Mouse (Mus musculus): ENCODE results near the gene Myh2.

The Myh2 gene

GRCm38 (mm10) chr11:67163701-67164100 lies 7.1 kb upstream of the Myh2 start:
- H3K36me3 ChIP-seq (ENCODE audit: insufficient read depth, low read length) = no peaks in the 10 kb centered on the region

GRCm38 (mm10) chr11:67164851-67165250 lies 6.0 kb upstream of the Myh2 start:
- Histone ChIP-seq H3K36me3 (ENCODE audit: insufficient read depth, low read length) (no peaks in the 10 kb centered on the region), H3K4me3 (replicated peaks; ENCODE audit: low read length) (no peak overlapping the region), H3K4me1 (replicated peaks; ENCODE audit: low read depth, low read length) (no peaks in the 10 kb centered on the region), H3K9me3 (ENCODE audit: low read length) (no peaks in the 10 kb centered on the region), H3K27me3 (ENCODE audit: insufficient read depth, low read length) (no peaks in the 10 kb centered on the region)
- TF ChIP-seq POU5F1 (IDR thresholded peaks at IDR 0.05; ENCODE audit: borderline replicate concordance, low read length) (no peak), NANOG (IDR thresholded peaks at IDR 0.05; ENCODE audit: borderline replicate concordance, low read length) (no peak), CTCF (conservative IDR thresholded peaks at IDR 0.05; ENCODE audit: low read length) (no peak)

More at GRCm38 (mm10) chr11:67163701-67164100, 7.1 kb upstream of the Myh2 start:
- Histone ChIP-seq H3K4me1 (replicated peaks; ENCODE audit: low read depth, low read length) (no peaks in the 10 kb centered on the region), H3K27me3 (ENCODE audit: insufficient read depth, low read length) (no peaks in the 10 kb centered on the region), H3K4me3 (replicated peaks; ENCODE audit: low read length) (no peak overlapping the region), H3K9me3 (ENCODE audit: low read length) (no peaks in the 10 kb centered on the region)
- TF ChIP-seq CTCF (conservative IDR thresholded peaks at IDR 0.05; ENCODE audit: low read length) = no peak
- no peak for TF ChIP-seq NANOG (IDR thresholded peaks at IDR 0.05; ENCODE audit: borderline replicate concordance, low read length)
- no peak for TF ChIP-seq POU5F1 (IDR thresholded peaks at IDR 0.05; ENCODE audit: borderline replicate concordance, low read length)

GRCm38 (mm10) chr11:67169301-67169700 lies 1.5 kb upstream of the Myh2 start:
- H3K36me3 ChIP-seq (ENCODE audit: insufficient read depth, low read length) = no peaks in the 10 kb centered on the region
- H3K27me3 ChIP-seq (ENCODE audit: insufficient read depth, low read length) = no peaks in the 10 kb centered on the region
- no peaks in the 10 kb centered on the region for H3K9me3 ChIP-seq (ENCODE audit: low read length)
- H3K4me1 ChIP-seq (replicated peaks; ENCODE audit: low read depth, low read length) = no peaks in the 10 kb centered on the region
- H3K4me3 ChIP-seq (replicated peaks; ENCODE audit: low read length) = no peak overlapping the region
- TF ChIP-seq POU5F1 (IDR thresholded peaks at IDR 0.05; ENCODE audit: borderline replicate concordance, low read length) = no peak
- TF ChIP-seq CTCF (conservative IDR thresholded peaks at IDR 0.05; ENCODE audit: low read length) = no peak
- TF ChIP-seq NANOG (IDR thresholded peaks at IDR 0.05; ENCODE audit: borderline replicate concordance, low read length) = no peak

DNA sequence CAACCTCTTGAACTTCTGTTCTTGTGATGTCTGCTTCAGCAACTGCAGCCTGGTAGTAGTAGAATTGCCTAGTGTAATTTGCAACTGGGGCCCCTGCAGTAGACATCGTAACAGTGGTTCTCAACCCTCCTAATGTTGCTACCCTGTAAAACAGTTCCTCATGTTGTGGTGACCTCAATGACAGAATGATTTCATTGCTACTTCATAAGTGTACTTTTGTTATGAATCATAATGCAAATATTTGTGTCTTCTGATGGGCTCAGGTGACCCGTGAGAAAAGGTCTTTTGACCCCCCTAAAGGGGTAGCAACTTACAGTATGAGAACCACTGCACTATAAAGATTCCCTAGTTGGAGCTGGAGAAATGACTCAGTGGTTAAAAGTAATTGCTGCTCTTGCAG lies 1.6 kb downstream of the Myh2 start:
- no peaks in the 10 kb centered on the region for H3K9me3 ChIP-seq (ENCODE audit: low read length)
- no peak overlapping the region for H3K4me3 ChIP-seq (replicated peaks; ENCODE audit: low read length)
- H3K36me3 ChIP-seq (ENCODE audit: insufficient read depth, low read length) = no peaks in the 10 kb centered on the region
- H3K27me3 ChIP-seq (ENCODE audit: insufficient read depth, low read length) = no peaks in the 10 kb centered on the region
- H3K4me1 ChIP-seq (replicated peaks; ENCODE audit: low read depth, low read length) = no peaks in the 10 kb centered on the region
- no peak for TF ChIP-seq NANOG (IDR thresholded peaks at IDR 0.05; ENCODE audit: borderline replicate concordance, low read length)
- no peak for TF ChIP-seq CTCF (conservative IDR thresholded peaks at IDR 0.05; ENCODE audit: low read length)
- no peak for TF ChIP-seq POU5F1 (IDR thresholded peaks at IDR 0.05; ENCODE audit: borderline replicate concordance, low read length)

DNA sequence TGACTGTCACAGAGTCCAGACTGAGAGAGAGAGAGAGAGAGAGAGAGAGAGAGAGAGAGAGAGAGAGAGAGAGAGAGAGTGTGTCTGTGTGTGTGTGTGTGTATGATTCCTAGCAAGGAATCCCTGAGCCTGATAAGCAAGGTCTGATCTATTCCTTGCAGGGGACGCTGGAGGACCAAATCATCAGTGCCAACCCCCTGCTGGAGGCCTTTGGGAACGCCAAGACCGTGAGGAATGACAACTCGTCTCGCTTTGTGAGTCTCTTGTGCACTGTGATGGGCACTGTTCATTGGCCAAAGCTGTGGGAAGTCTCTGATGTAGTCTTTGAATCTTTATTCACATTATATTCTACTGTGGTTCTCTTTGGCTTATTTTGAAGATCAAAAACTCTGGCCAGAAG lies 5.5 kb downstream of the Myh2 start:
- H3K36me3 ChIP-seq (ENCODE audit: insufficient read depth, low read length) = no peaks in the 10 kb centered on the region
- no peaks in the 10 kb centered on the region for H3K4me1 ChIP-seq (replicated peaks; ENCODE audit: low read depth, low read length)
- no peak overlapping the region for H3K4me3 ChIP-seq (replicated peaks; ENCODE audit: low read length)
- no peaks in the 10 kb centered on the region for H3K9me3 ChIP-seq (ENCODE audit: low read length)
- TF ChIP-seq POU5F1 (IDR thresholded peaks at IDR 0.05; ENCODE audit: borderline replicate concordance, low read length) (no peak), CTCF (conservative IDR thresholded peaks at IDR 0.05; ENCODE audit: low read length) (no peak), NANOG (IDR thresholded peaks at IDR 0.05; ENCODE audit: borderline replicate concordance, low read length) (no peak)
- no peaks in the 10 kb centered on the region; the same call in 1 of the 2 replicates for H3K27me3 ChIP-seq (ENCODE audit: insufficient read depth, low read length)

- TF ChIP-seq NANOG (IDR thresholded peaks at IDR 0.05; ENCODE audit: borderline replicate concordance, low read length) = no peak
- TF ChIP-seq CTCF (conservative IDR thresholded peaks at IDR 0.05; ENCODE audit: low read length) = no peak
- TF ChIP-seq POU5F1 (IDR thresholded peaks at IDR 0.05; ENCODE audit: borderline replicate concordance, low read length) = no peak
- no peaks in the 10 kb centered on the region for H3K9me3 ChIP-seq (ENCODE audit: low read length)
- H3K4me1 ChIP-seq (replicated peaks; ENCODE audit: low read depth, low read length) = no peaks in the 10 kb centered on the region
- no peaks in the 10 kb centered on the region for H3K36me3 ChIP-seq (ENCODE audit: insufficient read depth, low read length)
- H3K27me3 ChIP-seq (ENCODE audit: insufficient read depth, low read length) = peaks cover 26% of the 10 kb centered on the region
- no peak overlapping the region for H3K4me3 ChIP-seq (replicated peaks; ENCODE audit: low read length)
Observed at GRCm38 (mm10) chr11:67190316-67190715, 19.5 kb downstream of the Myh2 start.

DNA sequence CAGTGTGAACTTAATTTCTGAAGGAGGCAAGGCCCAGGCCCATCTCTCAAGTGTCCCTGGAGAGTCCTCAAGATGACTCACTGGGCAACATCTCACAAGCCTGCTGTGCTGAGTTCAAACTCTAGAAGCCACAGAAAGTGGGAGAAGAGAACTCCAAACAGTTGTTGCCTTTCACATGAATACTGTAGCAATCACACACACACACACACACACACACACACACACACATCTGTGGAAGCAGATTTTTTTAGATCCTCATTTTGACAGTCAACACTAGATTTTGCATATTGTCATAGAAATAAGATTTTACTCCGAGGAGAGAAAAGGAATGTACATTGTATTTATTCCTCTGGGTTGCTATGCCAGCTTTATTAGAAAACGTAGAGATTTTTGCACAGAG lies 20.0 kb downstream of the Myh2 start:
- peaks cover 26% of the 10 kb centered on the region for H3K27me3 ChIP-seq (ENCODE audit: insufficient read depth, low read length)
- H3K4me1 ChIP-seq (replicated peaks; ENCODE audit: low read depth, low read length) = no peaks in the 10 kb centered on the region
- no peak for TF ChIP-seq POU5F1 (IDR thresholded peaks at IDR 0.05; ENCODE audit: borderline replicate concordance, low read length)
- H3K9me3 ChIP-seq (ENCODE audit: low read length) = no peaks in the 10 kb centered on the region
- H3K4me3 ChIP-seq (replicated peaks; ENCODE audit: low read length) = no peak overlapping the region
- H3K36me3 ChIP-seq (ENCODE audit: insufficient read depth, low read length) = no peaks in the 10 kb centered on the region

- Histone ChIP-seq H3K9me3 (ENCODE audit: low read length) (no peaks in the 10 kb centered on the region), H3K27me3 (ENCODE audit: insufficient read depth, low read length) (peaks cover 26% of the 10 kb centered on the region), H3K4me3 (replicated peaks; ENCODE audit: low read length) (no peak overlapping the region), H3K4me1 (replicated peaks; ENCODE audit: low read depth, low read length) (no peaks in the 10 kb centered on the region), H3K36me3 (ENCODE audit: insufficient read depth, low read length) (no peaks in the 10 kb centered on the region)
- TF ChIP-seq CTCF (conservative IDR thresholded peaks at IDR 0.05; ENCODE audit: low read length) = 0 out of 2 replicates have a peak, but pooled peaks have one; percentile 6
- TF ChIP-seq NANOG (IDR thresholded peaks at IDR 0.05; ENCODE audit: borderline replicate concordance, low read length) = no peak
- TF ChIP-seq POU5F1 (IDR thresholded peaks at IDR 0.05; ENCODE audit: borderline replicate concordance, low read length) = no peak
Observed at GRCm38 (mm10) chr11:67191496-67191895, 20.7 kb downstream of the Myh2 start.

- Histone ChIP-seq H3K4me3 (replicated peaks; ENCODE audit: low read length) (no peak overlapping the region), H3K36me3 (ENCODE audit: insufficient read depth, low read length) (no peaks in the 10 kb centered on the region), H3K9me3 (ENCODE audit: low read length) (no peaks in the 10 kb centered on the region), H3K27me3 (ENCODE audit: insufficient read depth, low read length) (peaks cover 8% of the 10 kb centered on the region), H3K4me1 (replicated peaks; ENCODE audit: low read depth, low read length) (no peaks in the 10 kb centered on the region)
- TF ChIP-seq POU5F1 (IDR thresholded peaks at IDR 0.05; ENCODE audit: borderline replicate concordance, low read length) = no peak
Observed at GRCm38 (mm10) chr11:67199321-67199720, 28.5 kb downstream of the Myh2 start.
